In genomic region chr2:71134041-71134505, GRCm38 (mm10) we compare ENCODE assay signal across 18 mouse cellular contexts. TPM values are rescaled to one million over a fixed set of nuclear protein-coding genes. Genes with fewer than 3 reads are reported as not detected.
DNase-seq lines count a peak whose midpoint lies in the region; ATAC-seq lines count a peak whose summit lies in the region.
"Had no signal": no experiment of that assay in that cellular context is flagged by ENCODE, and none has a peak within 500 bp of the region (broad histone marks: within the 10 kb centered on the region; RNA-seq: fewer than 3 reads in every experiment).

No protein-coding gene starts in this region.

- no peak overlapping the region for H3K4me2 ChIP-seq in liver, embryonic 16.5 days (ENCODE audit: low read depth, low read length)
- H3K4me2 ChIP-seq: hindbrain, embryonic 15.5 days; kidney, embryonic 15.5 days; limb, embryonic 15.5 days; neural tube, embryonic 13.5 days had no signal

- no peaks in the 10 kb centered on the region for H3K27me3 ChIP-seq in liver, embryonic 16.5 days (ENCODE audit: control insufficient read depth, insufficient read depth, low read depth, low read length)
- H3K27me3 ChIP-seq: hindbrain, embryonic 15.5 days; kidney, embryonic 15.5 days; limb, embryonic 15.5 days; neural tube, embryonic 13.5 days had no signal

- H3K4me1 ChIP-seq in liver, embryonic 16.5 days (ENCODE audit: control insufficient read depth, low read depth, low read length): no peaks in the 10 kb centered on the region
- H3K4me1 ChIP-seq: hindbrain, embryonic 15.5 days; kidney, embryonic 15.5 days; limb, embryonic 15.5 days; neural tube, embryonic 13.5 days had no signal

- H3K36me3 ChIP-seq in liver, embryonic 16.5 days (ENCODE audit: control insufficient read depth, insufficient read depth): no peaks in the 10 kb centered on the region
- H3K36me3 ChIP-seq: hindbrain, embryonic 15.5 days; kidney, embryonic 15.5 days; neural tube, embryonic 13.5 days had no signal

- ATAC-seq in liver, embryonic 16.5 days (ENCODE audit: low read depth): peak; percentile 27
- peak; percentile 79 for ATAC-seq in megakaryocyte progenitor cell, adult 5-6 weeks (replicated peaks; ENCODE audit: poor library complexity)

- no peak overlapping the region for H3K27ac ChIP-seq in liver, embryonic 16.5 days (ENCODE audit: low read length)
- H3K27ac ChIP-seq: hindbrain, embryonic 15.5 days; kidney, embryonic 15.5 days; limb, embryonic 15.5 days; neural tube, embryonic 13.5 days had no signal

- H3K9me3 ChIP-seq in liver, embryonic 16.5 days (replicated peaks; ENCODE audit: control insufficient read depth, low read length): no peaks in the 10 kb centered on the region
- H3K9me3 ChIP-seq: hindbrain, embryonic 15.5 days; kidney, embryonic 15.5 days; limb, embryonic 15.5 days; neural tube, embryonic 13.5 days had no signal

- no peak overlapping the region for H3K4me3 ChIP-seq in liver, embryonic 16.5 days (ENCODE audit: low read depth, low read length)
- H3K4me3 ChIP-seq: hindbrain, embryonic 15.5 days; kidney, embryonic 15.5 days; limb, embryonic 15.5 days; neural tube, embryonic 13.5 days had no signal

- 55% methylated on average over 9 of the region's 9 CpGs for WGBS in liver, embryonic 16.5 days (ENCODE audit: insufficient replicate concordance)

- peak; percentile 41 to 54 for DNase-seq in adrenal gland, adult (ENCODE audit: inconsistent age in 2 of 2, low spot score in 1 of 2)
- DNase-seq in adrenal gland, postnatal 4 days (ENCODE audit: low spot score in 2 of 2): no peak
- DNase-seq in ovary, adult 18-20 months (ENCODE audit: low spot score): peak; percentile 42
- DNase-seq in ovary, postnatal 10 days (ENCODE audit: low spot score): no peak
- DNase-seq in left cerebral cortex, adult 9 months (ENCODE audit: low spot score in 2 of 2): no peak
- DNase-seq in frontal cortex, postnatal 36 days (ENCODE audit: low spot score in 2 of 2): no peak
- DNase-seq: cerebellum, adult 9-10 months; embryo, embryonic 11 days; heart, adult 18-20 months; heart, postnatal 10 days; spleen, adult 18-20 months; thymus, postnatal 4 days had no signal

- H3K9ac ChIP-seq in liver, embryonic 16.5 days (ENCODE audit: low read depth, low read length): no peak overlapping the region
- H3K9ac ChIP-seq: hindbrain, embryonic 15.5 days; kidney, embryonic 15.5 days; limb, embryonic 15.5 days; neural tube, embryonic 13.5 days had no signal

RNA-seq across cellular contexts. Expression of gene Cybrd1, which starts 16.4 kb away (rescaled TPM):
- total RNA-seq in adrenal gland, postnatal 4 days (2021): 1 to 10 TPM; 2.9 to 3.0 TPM
- 1.5 and 1.7 TPM in 2 replicates for polyA plus RNA-seq in liver, embryonic 16.5 days (2015; fragmentation: Nextera tagmentation; extraction: Ambion mirVana)
- total RNA-seq in megakaryocyte progenitor cell, adult 5-6 weeks (2015): 0.05 TPM in 1 of 2 replicates, not detected in the other
- total RNA-seq in megakaryocyte progenitor cell, adult 5-6 weeks (2017): 0.08 TPM in 1 of 2 replicates, not detected in the other

Comparison
In these comparisons a context has a peak if more than half of its experiments do, and no peak if none do; other contexts are left out.
1. DNase-seq: peak in adrenal gland, adult (2 of 2) and ovary, adult 18-20 months (single experiment); none in adrenal gland, postnatal 4 days (0 of 2), ovary, postnatal 10 days (single experiment), left cerebral cortex, adult 9 months (0 of 2) and frontal cortex, postnatal 36 days (0 of 2).